Mouse (Mus musculus) urinary bladder, postnatal 10 days (tissue): ENCODE measurements around the gene Lmod2.

Experiments
- DNase-seq: peaks from one replicate; pipeline ENCODE4 v3.0.0; 2022; ENCODE audit warnings: low spot score

Gene Lmod2

DNA sequence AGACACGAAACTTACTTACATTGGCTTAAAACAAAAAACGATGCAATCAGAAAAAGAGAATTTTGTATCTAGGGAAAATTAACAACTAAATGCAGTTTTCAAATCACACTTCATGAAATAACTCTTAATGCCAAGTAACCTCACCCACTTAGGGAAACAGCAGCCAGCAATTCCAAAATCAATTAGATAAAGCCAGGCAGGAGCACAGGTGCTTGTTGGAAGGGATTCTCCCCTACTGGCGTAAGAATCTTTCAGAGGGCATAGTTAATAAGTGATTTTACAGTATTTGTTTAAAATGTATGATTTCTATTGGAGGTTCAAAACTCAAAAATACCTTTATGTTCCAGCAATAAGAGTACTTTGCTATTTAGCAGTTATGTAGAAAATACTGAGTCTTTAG, 45.4 kb downstream of the Lmod2 start:
- no peak for DNase-seq

DNA sequence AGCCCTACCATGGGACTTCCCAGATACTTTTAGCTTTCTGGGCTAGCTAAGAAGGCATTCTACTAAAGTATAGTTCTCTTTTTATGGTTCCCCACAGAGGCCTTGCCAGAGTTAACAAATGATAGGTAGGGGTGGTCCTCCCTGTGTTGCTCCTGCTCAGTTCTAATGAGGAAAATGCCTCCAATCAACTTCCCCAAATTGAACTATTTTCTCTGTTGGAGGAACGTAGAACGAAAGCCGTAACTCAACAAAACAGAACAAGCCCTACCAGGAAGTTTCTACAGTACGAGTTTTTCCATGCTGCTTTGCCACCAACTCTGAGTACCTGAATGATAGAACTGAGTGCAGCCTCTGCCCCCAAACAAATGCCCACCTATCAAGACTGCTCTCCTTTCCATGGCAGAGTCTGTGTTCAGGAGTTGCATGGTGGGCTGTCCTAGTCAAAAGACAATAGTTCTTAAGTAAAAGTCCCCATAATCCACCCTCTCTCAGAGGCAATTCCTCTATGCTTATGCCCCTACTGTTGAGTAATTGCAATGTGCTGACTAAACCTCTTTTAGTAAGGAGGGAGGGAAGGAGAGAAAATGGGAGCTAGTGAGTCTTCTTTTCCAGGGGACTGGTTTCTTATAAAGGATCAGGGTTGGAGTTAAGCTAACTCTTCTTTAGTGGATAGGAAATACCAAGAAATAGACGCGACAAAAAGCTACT, 47.9 kb downstream of the Lmod2 start:
- no peak for DNase-seq

DNA sequence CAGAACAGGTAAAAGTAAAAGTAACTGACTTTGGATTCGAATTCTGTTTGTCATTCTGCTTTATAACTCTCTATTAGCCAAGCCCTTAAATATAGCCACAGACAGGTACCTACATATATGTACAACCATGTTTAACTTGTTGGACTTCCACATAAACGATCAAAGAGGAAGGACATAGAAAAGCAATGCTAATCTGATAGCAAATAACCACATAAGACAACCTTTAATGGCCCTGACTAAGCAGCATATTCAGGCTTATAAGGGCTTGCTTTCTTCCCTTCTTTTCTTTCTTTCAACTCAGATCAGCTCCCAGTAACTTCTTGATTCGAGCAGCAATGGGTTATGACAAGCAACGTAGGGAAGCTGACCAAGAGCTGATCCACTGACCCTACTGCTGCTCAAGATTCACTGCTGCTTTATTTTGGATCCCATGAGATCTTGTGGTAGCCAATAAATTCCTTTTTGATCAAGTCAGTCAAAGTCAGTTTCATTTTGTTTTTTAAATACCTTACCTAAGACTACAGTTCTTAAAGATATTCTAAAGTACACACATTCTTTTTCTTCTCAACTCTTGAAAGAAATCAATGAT, 49.6 kb downstream of the Lmod2 start:
- no peak for DNase-seq

DNA sequence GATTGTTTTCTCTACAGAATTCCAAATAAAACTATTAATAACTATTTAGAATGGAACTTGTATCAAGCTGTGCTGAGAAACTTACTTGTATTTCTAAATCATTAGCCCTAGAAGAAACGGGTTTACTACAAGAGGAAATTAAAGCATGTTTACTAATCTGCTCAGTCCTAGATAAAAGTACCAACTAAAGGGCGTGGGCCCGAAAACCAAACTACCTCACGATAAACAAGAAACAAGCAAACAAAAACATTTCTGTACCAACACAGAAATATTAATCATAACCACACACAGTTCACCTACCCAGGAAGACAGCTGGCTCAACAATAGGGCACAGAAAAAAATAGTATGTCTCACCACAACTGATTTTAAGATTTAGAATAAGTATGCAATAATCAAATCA, 50.8 kb downstream of the Lmod2 start:
- DNase-seq: no peak

DNA sequence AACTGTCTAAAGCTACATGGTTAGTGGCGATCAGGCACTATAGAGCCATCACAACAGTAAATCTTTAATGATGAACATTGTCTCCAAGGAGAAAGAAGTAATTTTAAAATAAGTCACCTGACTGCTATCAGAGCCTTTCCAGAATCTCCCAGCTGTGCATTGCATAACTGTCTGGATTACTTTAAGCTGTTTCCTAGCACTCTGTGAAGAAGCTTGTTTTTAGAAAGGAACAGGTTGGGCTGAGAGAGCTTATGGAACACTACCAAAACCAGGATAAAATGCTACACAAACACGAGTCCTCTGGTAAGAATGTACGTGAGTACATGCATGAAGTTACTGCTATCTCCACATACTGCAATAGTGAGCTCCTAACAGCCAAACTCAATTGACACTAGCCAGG, 53.2 kb downstream of the Lmod2 start:
- DNase-seq: no peak

DNA sequence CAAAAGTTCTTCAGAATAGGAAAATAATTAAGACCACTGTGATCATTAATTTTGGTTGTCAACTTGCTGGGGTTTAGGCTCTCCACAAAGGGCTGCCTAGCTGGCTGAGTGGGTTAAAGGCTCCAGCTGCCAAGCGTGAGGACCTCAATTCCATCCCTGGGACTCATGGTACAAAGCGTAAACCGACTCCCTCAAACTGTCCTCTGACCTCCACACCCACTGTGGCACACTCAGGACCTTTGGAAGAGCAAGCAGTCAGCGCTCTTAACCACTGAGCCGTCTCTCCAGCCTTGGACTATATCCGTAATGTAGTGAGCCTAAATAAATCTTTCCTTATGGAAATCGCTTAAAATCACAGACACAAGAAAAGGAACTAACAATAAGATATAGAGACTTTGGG, 54.0 kb downstream of the Lmod2 start:
- no peak for DNase-seq
